Mouse (Mus musculus) hindbrain, embryonic 12.5 days (tissue): ENCODE results near the gene Slc16a10. TPM values are rescaled to one million over a fixed set of nuclear protein-coding genes. Genes with fewer than 3 reads are reported as not detected.

Source experiments
- ATAC-seq: fragments of 200-750 bp; cut with Nextera tagmentation; 2 replicates; pipeline ENCODE4 v1.8.0; 2017; ENCODE audit warnings: moderate TSS enrichment; ENCODE audit not compliant: low FRiP score
- H3K27ac ChIP-seq: fragments of 300-500 bp; sonication (generic); 2 replicates; pipeline ENCODE4 v1.5.1; 2016; ENCODE audit warnings: mild to moderate bottlenecking
- H3K27me3 ChIP-seq: fragments of 300-500 bp; sonication (generic); 2 replicates; pipeline ENCODE4 v1.6.1; 2016; ENCODE audit warnings: mild to moderate bottlenecking
- H3K36me3 ChIP-seq: fragments of 300-500 bp; sonication (generic); 2 replicates; pipeline ENCODE4 v1.6.1; 2016; ENCODE audit warnings: mild to moderate bottlenecking
- H3K4me1 ChIP-seq: fragments of 300-500 bp; sonication (generic); 2 replicates; pipeline ENCODE4 v1.6.1; 2016
- H3K4me2 ChIP-seq: fragments of 300-500 bp; sonication (generic); replicated peaks from 2 replicates; pipeline ENCODE4 v1.6.1; 2016; ENCODE audit warnings: mild to moderate bottlenecking
- H3K4me3 ChIP-seq: fragments of 300-500 bp; sonication (generic); 2 replicates; pipeline ENCODE4 v1.5.1; 2016; ENCODE audit warnings: mild to moderate bottlenecking
- H3K9ac ChIP-seq: fragments of 300-500 bp; sonication (generic); 2 replicates; pipeline ENCODE4 v1.6.1; 2016; ENCODE audit warnings: mild to moderate bottlenecking, moderate library complexity
- H3K9me3 ChIP-seq: fragments of 300-500 bp; sonication (generic); replicated peaks from 2 replicates; pipeline ENCODE4 v1.6.1; 2016; ENCODE audit warnings: mild to moderate bottlenecking
- WGBS: fragments of 180-500 bp; shearing (Covaris S2); methylation state at CpG from one replicate; pipeline ENCODE4 v1.1.7; 2016; 5-methylcytosine and 5-hydroxymethylcytosine counted together
- polyA plus RNA-seq: library from polyadenylated mRNA; unstranded; fragments of >200 nt; fragmentation: Nextera tagmentation; extraction: Ambion mirVana; gene quantifications from 2 replicates; pipeline ENCODE4 v1.2.1, GENCODE M21; 2016

The Slc16a10 gene
- polyA plus RNA-seq, 1 experiment from 2014 or later, result 12.6 TPM

DNA sequence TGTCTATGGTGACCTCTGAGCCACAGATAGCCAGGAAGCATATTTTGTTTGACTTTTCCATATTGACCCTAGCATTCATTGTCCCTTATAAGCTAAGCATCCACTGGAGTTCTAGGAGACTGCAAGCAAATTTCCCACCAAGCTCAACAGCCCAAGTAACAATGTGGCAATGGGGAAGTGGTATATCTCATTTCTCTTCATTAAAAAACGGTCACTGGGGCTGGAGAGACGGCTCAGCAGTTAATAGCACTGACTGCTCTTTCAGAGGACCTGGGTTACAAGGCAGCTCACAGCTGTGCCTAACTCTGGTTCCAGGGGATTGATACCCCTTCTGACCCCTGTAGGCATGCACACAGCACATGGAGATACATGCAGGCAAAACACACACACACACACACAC, 84.4 kb downstream of the Slc16a10 start:
- Histone ChIP-seq H3K9me3 (no peaks in the 10 kb centered on the region), H3K9ac (no peak overlapping the region), H3K4me3 (no peak overlapping the region), H3K27me3 (no peaks in the 10 kb centered on the region), H3K4me1 (no peaks in the 10 kb centered on the region), H3K27ac (no peak overlapping the region), H3K36me3 (no peaks in the 10 kb centered on the region), H3K4me2 (no peak overlapping the region)
- no peak for ATAC-seq
- WGBS, result 57% methylated on average over 2 of the region's 2 CpGs

DNA sequence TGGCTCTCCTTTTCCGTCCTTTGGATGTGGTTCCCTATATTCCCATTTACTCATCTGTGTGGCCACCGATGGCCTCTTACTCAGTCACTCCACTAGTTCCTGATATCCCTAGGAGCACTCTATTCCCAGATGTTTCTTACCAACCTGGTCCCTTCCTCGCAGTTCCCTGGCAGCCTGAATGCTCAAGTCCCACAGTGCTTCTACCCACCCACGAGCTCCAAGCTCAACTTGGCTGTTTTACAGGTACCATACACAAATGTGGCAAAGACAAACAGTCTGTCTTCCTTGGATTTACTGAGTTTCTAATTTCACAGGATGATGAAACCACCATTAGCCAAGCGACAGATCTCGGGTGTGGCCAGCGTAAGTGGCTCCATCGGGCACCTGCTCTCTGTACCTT, 87.6 kb downstream of the Slc16a10 start:
- 90% methylated on average over 8 of the region's 8 CpGs for WGBS
- no peak overlapping the region for H3K27ac ChIP-seq
- no peak overlapping the region for H3K9ac ChIP-seq
- no peaks in the 10 kb centered on the region for H3K27me3 ChIP-seq
- no peak overlapping the region for H3K4me3 ChIP-seq
- H3K4me2 ChIP-seq, result no peak overlapping the region
- ATAC-seq, result no peak
- no peaks in the 10 kb centered on the region for H3K36me3 ChIP-seq
- no peaks in the 10 kb centered on the region for H3K4me1 ChIP-seq
- no peaks in the 10 kb centered on the region for H3K9me3 ChIP-seq

DNA sequence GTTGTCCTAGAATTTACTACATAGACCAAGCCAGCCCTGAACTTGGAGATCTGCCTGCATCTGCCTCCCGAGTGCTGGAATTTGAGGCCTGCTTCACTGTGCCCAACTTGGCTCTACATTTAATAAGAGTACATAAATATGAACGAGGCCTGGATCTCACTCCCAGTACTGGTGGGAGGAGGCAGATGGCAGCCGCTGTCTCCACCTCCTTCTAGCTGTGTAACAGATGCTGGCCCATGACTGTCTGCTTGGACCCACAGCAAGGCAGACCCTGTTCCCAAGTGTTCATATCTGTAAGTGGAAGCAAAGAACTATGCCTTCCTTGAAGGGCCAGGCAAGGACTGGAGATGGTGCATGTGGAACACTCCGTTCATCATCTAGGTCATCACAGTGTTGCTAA, 88.2 kb downstream of the Slc16a10 start:
- Histone ChIP-seq H3K4me3 (no peak overlapping the region), H3K27me3 (no peaks in the 10 kb centered on the region), H3K9ac (no peak overlapping the region), H3K4me2 (no peak overlapping the region), H3K36me3 (no peaks in the 10 kb centered on the region), H3K4me1 (no peaks in the 10 kb centered on the region), H3K9me3 (no peaks in the 10 kb centered on the region), H3K27ac (no peak overlapping the region)
- WGBS, result 92% methylated on average over 4 of the region's 4 CpGs
- no peak for ATAC-seq

DNA sequence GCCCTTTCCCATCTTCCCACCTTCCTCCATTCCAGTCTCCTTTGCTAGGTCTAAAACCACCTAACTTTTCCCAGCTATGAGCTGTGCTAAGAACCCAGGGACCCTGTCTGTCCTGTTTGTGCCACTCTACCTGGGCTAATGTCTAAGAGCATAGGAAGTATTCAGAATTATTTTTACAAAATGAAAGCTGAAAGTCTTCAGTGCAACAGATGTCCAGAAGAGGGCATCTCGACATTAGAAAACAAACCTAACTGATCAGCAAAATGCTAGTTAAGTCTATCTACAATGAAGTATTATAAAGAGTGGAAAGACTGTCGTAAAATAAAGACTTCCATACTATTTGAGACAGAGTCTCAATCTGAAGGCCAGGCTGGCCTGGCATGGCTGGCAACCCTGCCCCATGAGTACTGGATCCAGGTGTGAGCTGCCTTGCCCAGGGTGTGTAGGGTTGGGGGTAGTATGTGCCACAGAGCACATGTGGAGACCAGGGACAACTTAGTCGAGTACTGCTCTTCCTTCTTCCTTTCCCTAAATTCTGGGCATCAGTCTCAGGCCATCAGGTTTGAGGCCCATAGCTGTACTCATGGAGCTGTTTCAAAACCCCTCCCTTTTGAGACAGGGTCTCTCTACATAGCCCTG, 88.7 kb downstream of the Slc16a10 start:
- no peaks in the 10 kb centered on the region for H3K9me3 ChIP-seq
- H3K27me3 ChIP-seq, result no peaks in the 10 kb centered on the region
- H3K4me1 ChIP-seq, result no peaks in the 10 kb centered on the region
- 67% methylated on average over 3 of the region's 3 CpGs for WGBS
- H3K27ac ChIP-seq, result no peak overlapping the region
- no peak for ATAC-seq
- H3K4me3 ChIP-seq, result no peak overlapping the region
- no peak overlapping the region for H3K4me2 ChIP-seq
- H3K36me3 ChIP-seq, result no peaks in the 10 kb centered on the region
- no peak overlapping the region for H3K9ac ChIP-seq

DNA sequence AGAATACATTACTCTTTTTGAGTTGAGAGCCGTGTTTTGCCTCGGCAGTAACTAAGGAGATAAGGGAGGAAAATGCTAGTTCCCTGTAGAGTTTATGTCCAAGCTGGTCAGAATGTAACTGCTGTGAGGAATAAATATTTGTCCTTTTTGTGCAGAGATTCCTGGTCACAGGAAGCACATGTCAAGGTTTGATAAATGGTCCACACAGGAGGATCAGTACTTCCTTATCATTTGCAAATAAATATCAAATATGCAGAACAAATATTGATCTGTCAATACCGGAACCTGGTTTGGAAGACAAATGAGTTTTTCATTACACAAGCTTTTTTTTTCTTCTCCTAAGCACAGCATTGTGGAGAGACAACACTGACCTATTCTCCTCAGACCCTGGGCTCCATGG, 90.1 kb downstream of the Slc16a10 start:
- Histone ChIP-seq H3K4me2 (no peak overlapping the region), H3K36me3 (no peaks in the 10 kb centered on the region), H3K9ac (no peak overlapping the region), H3K4me1 (no peaks in the 10 kb centered on the region), H3K27me3 (no peaks in the 10 kb centered on the region), H3K27ac (no peak overlapping the region), H3K9me3 (no peaks in the 10 kb centered on the region), H3K4me3 (no peak overlapping the region)
- WGBS, result 81% methylated on average over 3 of the region's 3 CpGs
- ATAC-seq, result no peak

DNA sequence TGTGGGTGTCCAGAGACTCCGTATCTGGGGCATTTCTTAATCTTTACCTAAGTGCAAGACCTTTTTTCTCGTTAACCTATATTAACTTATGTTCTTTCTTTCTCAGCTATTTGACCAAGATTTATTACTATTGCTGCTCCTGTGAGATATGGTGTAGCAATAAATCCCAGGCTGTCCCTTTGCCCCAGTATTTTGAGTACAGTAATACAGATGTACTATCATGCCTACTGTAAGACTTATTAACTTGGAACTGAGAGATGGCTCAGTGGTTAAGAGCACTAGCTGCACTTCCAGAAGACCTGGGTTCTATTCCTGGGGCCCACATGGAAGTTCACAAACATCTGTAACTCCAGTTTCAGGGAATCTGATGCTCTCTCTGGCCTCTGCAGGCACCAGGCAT, 91.3 kb downstream of the Slc16a10 start:
- Histone ChIP-seq H3K4me3 (no peak overlapping the region), H3K36me3 (no peaks in the 10 kb centered on the region), H3K4me1 (no peaks in the 10 kb centered on the region), H3K9me3 (no peaks in the 10 kb centered on the region), H3K4me2 (no peak overlapping the region), H3K27me3 (no peaks in the 10 kb centered on the region), H3K27ac (no peak overlapping the region), H3K9ac (no peak overlapping the region)
- WGBS, result 87% methylated on average over 2 of the region's 2 CpGs
- no peak for ATAC-seq

DNA sequence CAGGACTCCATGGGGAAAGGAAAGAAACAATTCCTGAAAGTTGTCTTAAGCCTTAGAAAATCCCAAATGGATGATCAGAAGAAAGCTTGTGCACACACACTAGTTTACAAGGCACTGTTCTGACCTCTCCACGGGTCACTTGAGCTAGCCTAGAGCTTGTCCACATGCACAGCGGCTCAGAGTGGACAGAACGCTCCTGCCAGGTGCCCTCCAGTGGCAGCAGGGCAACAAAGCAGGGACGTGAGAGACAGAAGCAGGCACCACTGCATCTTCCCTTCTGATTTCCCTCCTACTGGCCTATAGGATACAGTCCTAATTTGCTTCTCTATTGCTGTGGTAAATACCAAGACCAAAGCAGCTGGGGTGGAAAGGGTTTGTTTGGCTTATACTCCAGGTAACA, 100.7 kb downstream of the Slc16a10 start:
- no peaks in the 10 kb centered on the region for H3K36me3 ChIP-seq
- no peak overlapping the region for H3K4me2 ChIP-seq
- H3K9me3 ChIP-seq, result no peaks in the 10 kb centered on the region
- no peak for ATAC-seq
- H3K4me1 ChIP-seq, result no peaks in the 10 kb centered on the region
- H3K27me3 ChIP-seq, result no peaks in the 10 kb centered on the region
- no peak overlapping the region for H3K27ac ChIP-seq
- 19% methylated on average over 4 of the region's 4 CpGs for WGBS
- no peak overlapping the region for H3K9ac ChIP-seq
- H3K4me3 ChIP-seq, result no peak overlapping the region

DNA sequence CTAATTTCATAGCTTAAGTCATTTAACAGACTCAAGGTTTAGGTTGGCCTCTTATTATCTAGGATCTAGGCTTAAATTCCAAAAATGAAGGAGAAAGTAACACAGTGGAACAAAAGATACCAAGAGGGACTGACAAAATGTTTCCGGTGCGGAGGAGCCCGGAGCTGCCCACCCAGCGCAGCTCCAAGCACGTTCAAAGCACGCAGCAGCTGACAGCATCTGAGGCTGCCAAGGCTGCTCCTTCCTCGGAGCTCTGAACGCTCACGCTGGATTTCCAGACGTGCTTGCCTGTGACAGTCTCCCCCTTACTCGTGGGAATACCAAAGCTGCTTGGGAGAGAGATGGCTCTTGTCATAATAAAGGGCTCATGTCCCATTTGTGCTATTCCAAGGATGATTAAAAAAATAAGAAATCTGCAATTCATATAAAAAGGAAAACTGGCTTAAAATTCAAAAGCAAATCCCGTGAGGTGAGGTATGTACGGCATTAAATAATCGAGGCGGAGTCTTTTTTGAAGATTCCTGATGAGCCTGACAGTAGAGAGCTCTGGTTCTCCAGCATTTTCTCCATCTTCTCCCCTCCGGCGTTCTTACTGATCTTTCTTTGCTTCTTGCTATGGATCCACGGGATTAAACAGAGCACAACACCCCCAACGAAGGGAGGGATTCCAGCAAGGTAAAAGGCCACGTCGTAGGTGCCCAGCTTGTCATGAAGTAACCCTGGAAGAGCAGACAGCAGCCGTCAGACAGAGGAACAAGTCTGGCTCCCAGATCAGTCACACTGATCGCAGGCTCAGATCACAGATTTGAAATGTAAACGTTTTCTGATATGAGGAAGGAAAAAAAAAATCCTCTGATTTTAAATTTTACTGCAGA, 105.1 kb downstream of the Slc16a10 start:
- Histone ChIP-seq H3K9me3 (no peaks in the 10 kb centered on the region), H3K4me1 (no peaks in the 10 kb centered on the region), H3K4me3 (no peak overlapping the region), H3K27ac (no peak overlapping the region), H3K4me2 (no peak overlapping the region), H3K27me3 (no peaks in the 10 kb centered on the region), H3K36me3 (no peaks in the 10 kb centered on the region), H3K9ac (peak overlapping the region; percentile 35; the same call in 1 of the 2 replicates)
- ATAC-seq, result peak; percentile 35; the same call in 1 of the 2 replicates
- WGBS, result 75% methylated on average over 24 of the region's 24 CpGs

DNA sequence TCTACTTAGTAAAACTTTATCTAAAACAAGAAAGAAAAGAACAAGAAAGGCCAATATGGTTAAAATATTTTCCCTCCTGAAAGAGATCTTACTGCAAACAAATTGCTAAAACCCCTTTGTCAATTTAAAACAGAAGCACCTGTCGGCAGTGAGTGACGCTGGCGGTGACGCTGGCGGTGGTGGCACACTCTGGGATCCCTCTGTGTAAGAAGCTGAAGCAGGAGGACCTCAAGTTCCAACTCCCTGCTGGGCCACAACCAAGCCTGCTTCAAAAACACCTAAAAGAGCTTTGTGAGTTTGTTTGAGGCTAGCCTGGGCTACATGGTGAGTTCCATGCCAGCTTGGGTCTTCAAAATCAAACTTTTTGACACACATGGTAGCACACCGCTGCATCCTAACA, 107.1 kb downstream of the Slc16a10 start:
- H3K9ac ChIP-seq, result no peak overlapping the region
- 96% methylated on average over 6 of the region's 6 CpGs for WGBS
- no peak overlapping the region for H3K27ac ChIP-seq
- H3K9me3 ChIP-seq, result no peaks in the 10 kb centered on the region
- no peak overlapping the region for H3K4me2 ChIP-seq
- H3K27me3 ChIP-seq, result no peaks in the 10 kb centered on the region
- no peaks in the 10 kb centered on the region for H3K36me3 ChIP-seq
- ATAC-seq, result no peak
- H3K4me1 ChIP-seq, result no peaks in the 10 kb centered on the region
- no peak overlapping the region for H3K4me3 ChIP-seq

DNA sequence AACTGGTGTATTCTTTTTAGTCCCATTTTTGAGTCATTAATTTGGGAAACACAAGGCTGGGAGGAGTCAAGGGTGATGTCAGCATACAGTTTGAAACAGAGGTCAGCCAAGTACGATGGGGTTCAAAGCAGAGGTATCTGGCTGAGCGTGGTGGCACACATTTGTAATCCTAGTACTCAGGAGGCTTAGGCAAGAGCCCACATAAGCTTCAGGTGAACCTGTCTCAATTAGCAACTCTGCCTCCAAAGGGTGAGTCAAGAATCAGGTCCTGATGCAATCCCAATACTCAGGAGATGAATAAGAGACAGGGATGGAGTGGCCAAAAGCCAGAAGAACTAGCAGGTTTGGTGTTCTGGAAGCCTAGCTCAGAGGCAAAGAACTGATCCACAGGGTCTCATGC, 109.2 kb downstream of the Slc16a10 start:
- Histone ChIP-seq H3K4me2 (no peak overlapping the region), H3K36me3 (no peaks in the 10 kb centered on the region), H3K9me3 (no peaks in the 10 kb centered on the region), H3K27ac (no peak overlapping the region), H3K27me3 (no peaks in the 10 kb centered on the region), H3K9ac (no peak overlapping the region), H3K4me1 (no peaks in the 10 kb centered on the region), H3K4me3 (no peak overlapping the region)
- ATAC-seq, result no peak
- WGBS, result 79% methylated on average over 2 of the region's 2 CpGs

DNA sequence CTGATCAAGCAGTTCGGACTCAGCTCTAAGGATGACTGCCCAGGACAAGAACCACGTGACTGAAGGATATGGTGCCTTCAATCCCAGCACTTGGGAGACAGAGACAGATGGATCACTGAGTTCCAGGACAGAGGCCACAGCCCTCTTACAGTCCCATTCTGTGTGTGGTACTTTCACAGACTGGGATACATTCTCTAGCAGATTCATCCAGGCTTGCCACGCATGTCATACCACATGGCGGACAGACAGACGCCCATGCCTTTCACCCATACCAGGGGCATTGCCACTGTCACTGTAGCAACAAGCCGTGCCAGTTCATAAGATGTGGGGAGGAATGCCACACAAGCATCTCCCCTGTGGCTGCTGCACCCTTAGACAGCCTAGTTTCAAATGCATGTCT, 111.3 kb downstream of the Slc16a10 start:
- no peaks in the 10 kb centered on the region for H3K36me3 ChIP-seq
- ATAC-seq, result no peak
- WGBS, result 93% methylated on average over 6 of the region's 6 CpGs
- no peak overlapping the region for H3K9ac ChIP-seq
- H3K4me3 ChIP-seq, result no peak overlapping the region
- no peaks in the 10 kb centered on the region for H3K27me3 ChIP-seq
- H3K9me3 ChIP-seq, result 0 out of 2 replicates have a peak, but pooled peaks cover 7% of the 10 kb centered on the region
- H3K27ac ChIP-seq, result no peak overlapping the region
- no peak overlapping the region for H3K4me2 ChIP-seq
- no peaks in the 10 kb centered on the region for H3K4me1 ChIP-seq

DNA sequence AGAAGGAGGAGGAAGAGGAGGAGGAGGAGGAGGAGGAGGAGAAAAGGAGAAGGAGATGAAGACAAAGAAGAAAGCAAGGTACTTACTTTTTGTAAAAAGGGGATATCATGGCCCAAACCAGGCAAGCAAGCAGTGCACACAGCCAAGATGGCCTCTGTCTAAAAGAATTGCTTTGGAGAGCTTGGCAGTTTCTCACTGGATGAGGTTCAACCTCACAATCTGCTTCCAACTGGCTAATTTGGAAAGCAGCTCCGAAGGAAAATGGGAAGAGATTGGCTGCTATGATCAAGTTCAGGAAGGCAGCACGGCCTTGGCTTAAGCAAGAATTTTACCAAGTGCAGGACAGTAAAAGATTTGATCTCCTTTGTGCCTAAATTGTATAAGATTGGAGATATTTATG, 112.4 kb downstream of the Slc16a10 start:
- no peaks in the 10 kb centered on the region for H3K27me3 ChIP-seq
- H3K27ac ChIP-seq, result no peak overlapping the region
- 0 out of 2 replicates have a peak, but pooled peaks cover 7% of the 10 kb centered on the region for H3K9me3 ChIP-seq
- no peak for ATAC-seq
- 91% methylated on average over 2 of the region's 2 CpGs for WGBS
- H3K36me3 ChIP-seq, result no peaks in the 10 kb centered on the region
- no peak overlapping the region for H3K4me2 ChIP-seq
- no peak overlapping the region for H3K4me3 ChIP-seq
- H3K4me1 ChIP-seq, result peaks cover 5% of the 10 kb centered on the region
- H3K9ac ChIP-seq, result no peak overlapping the region

DNA sequence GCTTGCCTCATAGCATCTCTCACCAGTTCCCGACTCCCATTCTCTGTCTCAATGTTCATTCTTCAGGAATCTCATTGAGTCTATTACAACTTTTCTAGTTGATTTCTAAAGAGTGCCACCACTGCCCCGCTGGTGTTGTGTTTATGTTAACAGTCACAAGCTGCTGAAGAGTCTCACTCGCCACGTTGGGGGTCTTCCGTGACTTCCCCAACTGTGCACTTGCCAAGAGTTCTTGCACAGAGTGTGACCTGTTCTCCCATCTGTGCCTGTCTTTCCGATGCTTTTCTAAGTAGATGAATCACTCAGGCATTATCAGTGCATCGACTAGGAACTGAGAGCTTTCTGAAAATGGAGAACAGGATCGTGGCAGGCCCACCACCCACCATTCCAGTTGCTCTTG, 114.0 kb downstream of the Slc16a10 start:
- no peak overlapping the region for H3K27ac ChIP-seq
- H3K4me2 ChIP-seq, result no peak overlapping the region
- no peaks in the 10 kb centered on the region for H3K27me3 ChIP-seq
- peaks cover 12% of the 10 kb centered on the region for H3K4me1 ChIP-seq
- H3K4me3 ChIP-seq, result no peak overlapping the region
- WGBS, result 86% methylated on average over 8 of the region's 8 CpGs
- no peaks in the 10 kb centered on the region for H3K36me3 ChIP-seq
- H3K9me3 ChIP-seq, result 0 out of 2 replicates have a peak, but pooled peaks cover 7% of the 10 kb centered on the region
- ATAC-seq, result no peak
- no peak overlapping the region for H3K9ac ChIP-seq
